Mouse (Mus musculus) Muller cell, postnatal 12 days (primary cell): Measurements from ENCODE around the gene Ugt1a10.
"Not testable (repeated sequence)": the region's sequence is repeated elsewhere in the genome, so short reads cannot be mapped to it uniquely, and the experiment has no call there.

Source experiments
- DNase-seq: peaks from one replicate; pipeline ENCODE4 v3.0.0-alpha.2; 2015; ENCODE audit errors: inconsistent ontology term

Gene Ugt1a10

DNA sequence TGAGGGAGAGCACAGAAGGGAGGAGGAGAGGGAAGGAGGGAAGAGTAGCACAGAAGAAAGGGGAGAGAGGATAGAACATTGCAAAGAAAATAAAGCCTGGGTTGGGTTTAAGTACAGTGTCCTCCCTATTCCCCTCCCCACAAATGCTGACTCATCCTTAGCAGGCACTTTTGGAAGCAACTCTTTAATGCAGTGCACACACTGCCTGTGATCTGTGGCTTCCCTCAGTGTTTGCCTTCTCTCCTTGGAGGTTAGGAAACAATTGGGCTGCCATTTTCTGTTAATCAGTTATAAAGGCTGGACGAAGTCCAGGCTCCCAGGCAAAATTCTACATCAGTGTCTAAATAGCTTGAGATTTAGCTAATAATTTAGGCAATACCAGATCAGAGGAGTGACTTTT is 85.3 kb downstream of the Ugt1a10 start:
- peak; percentile 22 for DNase-seq

GRCm38 (mm10) chr1:88143966-88144675 is 88.9 kb downstream of the Ugt1a10 start:
- DNase-seq = peak; percentile 28

DNA sequence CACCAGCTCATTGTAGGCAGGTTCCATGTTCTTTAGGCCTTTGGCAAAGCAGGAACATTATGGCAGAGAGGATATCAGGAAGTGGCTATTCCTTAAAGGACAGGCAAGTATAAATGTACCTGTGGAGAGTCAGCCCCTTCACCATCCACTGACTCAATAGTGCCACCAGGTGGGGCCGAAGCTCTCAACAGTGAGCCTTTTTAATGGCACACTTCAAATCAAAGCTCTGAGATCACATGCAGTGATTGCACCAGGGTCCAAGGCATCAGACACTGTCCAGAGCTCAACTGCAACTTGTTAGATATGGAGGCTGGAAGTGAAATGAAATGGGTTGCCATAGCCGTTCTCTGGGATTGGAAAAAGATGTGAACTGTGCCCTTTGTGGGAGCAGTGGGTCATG is 90.1 kb downstream of the Ugt1a10 start:
- not testable (repeated sequence) for DNase-seq

GRCm38 (mm10) chr1:88150133-88150532 is 94.9 kb downstream of the Ugt1a10 start:
- not testable (repeated sequence) for DNase-seq

DNA sequence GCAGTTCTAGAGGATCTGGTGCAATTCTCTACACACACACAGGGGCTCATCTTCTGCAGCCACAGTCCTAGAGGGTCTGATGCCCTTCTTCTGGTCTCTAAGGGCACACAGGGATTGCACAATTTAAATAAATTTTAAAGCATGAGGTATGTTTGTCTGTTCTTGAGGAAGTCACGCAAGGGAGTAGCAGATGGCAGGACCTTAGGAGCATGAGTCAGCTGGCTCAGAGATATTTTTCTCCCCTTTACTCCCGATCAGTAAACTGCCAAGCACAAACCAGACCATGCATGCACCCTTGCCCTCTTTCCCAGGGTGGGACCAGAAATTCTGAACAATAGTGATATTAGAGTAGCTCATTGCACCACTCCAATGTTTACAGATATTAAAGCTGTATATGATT is 103.2 kb downstream of the Ugt1a10 start:
- DNase-seq = no peak

- DNase-seq = no peak
These were observed 110.5 kb downstream of the Ugt1a10 start, which contains the start of gene Ugt1a5 for GRCm38 (mm10) chr1:88165711-88166110. TSS of gene Ugt1a5 (plus strand) at chr1:88166012.

DNA sequence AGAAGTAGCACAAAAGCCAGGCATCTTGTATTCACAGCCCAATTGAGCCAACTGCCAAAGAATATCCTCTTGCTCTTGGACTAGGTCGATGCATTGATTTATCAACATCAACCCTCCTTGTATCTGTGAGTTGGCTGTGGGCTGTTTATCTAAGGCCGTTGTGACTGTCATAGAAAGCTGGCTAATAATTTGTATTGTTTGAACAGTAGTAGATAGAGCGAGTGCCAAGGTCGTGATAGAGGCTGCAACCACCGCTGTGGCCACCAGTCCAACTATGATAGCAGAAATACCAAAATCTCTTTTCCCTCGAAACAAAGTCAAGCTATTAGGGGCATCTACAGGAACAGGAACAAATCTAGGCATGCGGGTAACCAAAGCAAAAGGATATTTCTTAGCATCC is 117.0 kb downstream of the Ugt1a10 start:
- not testable (repeated sequence) for DNase-seq

DNA sequence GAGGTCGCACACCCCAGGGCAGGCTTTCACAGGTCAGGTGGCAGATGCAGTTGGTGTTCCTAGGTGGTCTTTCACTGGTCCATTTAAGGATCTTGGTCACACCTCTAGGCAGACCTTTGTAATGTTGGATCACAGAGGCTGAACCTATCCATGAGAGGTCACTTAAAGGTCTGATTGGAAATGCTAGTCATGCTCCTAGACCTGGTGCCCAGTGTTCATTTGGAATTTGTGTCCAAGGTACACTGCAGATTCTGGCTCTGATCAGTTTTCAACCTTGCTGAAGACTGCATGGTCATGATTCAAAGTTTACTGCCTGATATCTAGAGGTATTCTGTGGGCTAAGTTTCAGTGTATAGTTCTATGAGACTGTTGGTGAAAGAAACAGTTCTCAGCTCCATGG is 124.5 kb downstream of the Ugt1a10 start:
- no peak for DNase-seq

- DNase-seq = no peak
These were observed 131.2 kb downstream of the Ugt1a10 start for GRCm38 (mm10) chr1:88186325-88186935.

- DNase-seq = no peak
These were observed 136.9 kb downstream of the Ugt1a10 start for GRCm38 (mm10) chr1:88192136-88192535.

GRCm38 (mm10) chr1:88195687-88196086 is 140.5 kb downstream of the Ugt1a10 start:
- no peak for DNase-seq

GRCm38 (mm10) chr1:88197443-88197842 is 142.3 kb downstream of the Ugt1a10 start:
- no peak for DNase-seq

DNA sequence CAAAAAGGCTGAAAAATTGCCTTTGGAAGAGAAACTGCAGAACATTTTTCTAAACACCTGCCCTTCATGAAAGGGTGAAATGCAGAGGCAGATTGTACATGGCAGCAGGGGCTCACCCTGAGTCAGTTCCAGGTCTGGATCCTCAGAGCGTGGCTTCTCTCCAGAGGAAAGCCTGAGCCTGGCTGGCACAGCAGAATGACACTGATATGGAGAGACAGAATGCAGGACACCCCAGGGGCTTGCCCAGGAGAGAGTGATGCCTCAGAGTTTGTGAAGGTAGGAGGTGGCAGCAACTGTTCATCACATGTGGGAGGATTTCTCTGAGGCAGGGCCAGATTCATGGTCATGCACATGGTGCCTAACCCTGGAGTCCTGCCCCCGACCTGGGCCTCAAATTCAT is 144.8 kb downstream of the Ugt1a10 start:
- no peak for DNase-seq

DNA sequence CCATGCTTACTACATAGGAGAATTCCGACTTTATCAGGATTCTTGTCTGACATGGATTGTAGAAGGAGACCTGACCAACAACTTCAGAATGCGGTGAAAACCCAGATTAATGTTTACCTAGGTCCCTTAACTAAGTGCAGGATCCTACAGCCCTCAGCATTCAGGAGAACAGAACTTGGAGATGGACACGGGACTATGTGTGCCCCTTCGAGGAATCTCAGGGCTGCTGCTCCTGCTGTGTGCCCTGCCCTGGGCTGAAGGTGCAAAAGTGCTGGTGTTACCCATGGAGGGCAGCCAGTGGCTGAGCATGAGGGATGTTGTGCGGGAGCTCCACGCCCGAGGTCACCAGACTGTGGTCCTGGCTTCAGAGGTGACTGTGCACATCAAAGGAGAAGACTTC is 145.3 kb downstream of the Ugt1a10 start, which contains the start of gene Ugt1a2:
Ugt1a2 (plus strand) TSS at position 146 of the 400 bp plus-strand sequence.
- no peak for DNase-seq

DNA sequence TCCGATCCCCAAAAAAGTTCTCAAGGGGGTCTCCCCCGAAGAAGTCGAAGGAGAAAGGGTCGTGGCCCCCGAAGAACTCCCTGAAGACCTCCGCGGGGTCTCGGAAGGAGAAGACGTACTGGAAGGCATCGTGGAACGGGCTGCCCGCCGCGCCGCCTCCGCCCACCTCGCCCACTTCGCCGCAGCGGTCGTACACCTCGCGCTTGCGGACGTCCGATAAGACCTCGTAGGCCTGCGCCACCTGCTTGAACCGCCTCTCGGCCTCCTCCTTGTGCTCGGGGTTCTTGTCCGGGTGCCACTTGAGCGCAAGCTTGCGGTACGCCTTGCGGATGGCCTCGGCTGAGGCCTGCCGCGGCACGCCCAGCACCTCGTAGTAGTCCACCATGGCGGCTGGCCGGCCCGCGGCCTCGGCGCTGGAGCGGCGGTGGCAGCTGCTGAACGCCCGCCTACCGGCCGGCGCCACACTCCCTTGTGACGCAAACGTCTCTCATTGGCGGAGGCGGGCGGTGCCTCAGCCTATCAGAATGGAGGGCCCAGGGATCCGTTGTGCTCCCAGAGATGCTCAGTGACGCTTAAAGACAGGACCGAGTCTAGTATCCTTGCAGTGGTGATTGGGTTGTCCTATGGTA is 150.2 kb downstream of the Ugt1a10 start, which contains the start of gene Dnajb3:
Dnajb3 (minus strand) TSS at position 489 of the 629 bp plus-strand sequence.
- peak; percentile 85 for DNase-seq

GRCm38 (mm10) chr1:88206843-88207479 is 151.8 kb downstream of the Ugt1a10 start:
- DNase-seq = no peak

- DNase-seq = no peak
These were observed 156.6 kb downstream of the Ugt1a10 start, which contains the start of gene Ugt1a1 for GRCm38 (mm10) chr1:88211812-88212211. TSS of gene Ugt1a1 (plus strand) at chr1:88211959.

- DNase-seq = peak; percentile 17
These were observed 157.3 kb downstream of the Ugt1a10 start for GRCm38 (mm10) chr1:88212341-88213045.

- peak; percentile 12 for DNase-seq
These were observed 157.9 kb downstream of the Ugt1a10 start for GRCm38 (mm10) chr1:88213061-88213460.

DNA sequence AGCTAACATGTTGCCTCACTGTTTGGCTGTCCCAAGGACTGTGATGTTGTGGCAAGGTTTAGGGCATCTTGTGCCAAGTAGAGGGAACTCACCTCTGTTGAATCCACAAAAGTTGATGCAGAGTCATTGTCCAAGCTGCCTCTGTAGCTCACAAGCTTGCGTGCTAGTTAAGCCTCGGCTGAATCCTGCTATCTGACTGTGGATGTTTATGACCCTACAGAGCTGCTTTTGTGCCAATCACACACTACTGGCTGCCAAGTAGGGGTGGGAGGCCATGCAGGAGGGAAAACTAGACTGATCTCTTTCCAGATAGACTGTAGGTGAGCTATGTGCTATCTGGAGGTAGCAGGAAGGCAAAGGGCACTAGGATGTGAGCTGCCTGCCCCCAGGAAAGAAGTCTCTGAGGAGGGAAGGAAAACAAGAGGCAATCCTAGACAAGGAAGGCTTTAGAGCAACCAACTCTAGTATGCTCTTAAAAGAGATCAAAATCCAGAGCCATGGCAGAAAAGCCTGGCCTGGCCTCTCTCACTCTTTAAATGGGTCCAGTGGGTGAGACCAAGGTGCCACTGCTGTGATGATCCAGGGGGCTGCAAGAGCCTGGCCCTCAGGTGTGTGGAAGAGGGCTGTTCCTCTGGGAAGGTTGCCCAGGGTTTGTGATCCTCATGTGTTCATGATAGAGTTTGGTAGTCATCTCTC is 158.7 kb downstream of the Ugt1a10 start:
- peak; percentile 15 for DNase-seq

DNA sequence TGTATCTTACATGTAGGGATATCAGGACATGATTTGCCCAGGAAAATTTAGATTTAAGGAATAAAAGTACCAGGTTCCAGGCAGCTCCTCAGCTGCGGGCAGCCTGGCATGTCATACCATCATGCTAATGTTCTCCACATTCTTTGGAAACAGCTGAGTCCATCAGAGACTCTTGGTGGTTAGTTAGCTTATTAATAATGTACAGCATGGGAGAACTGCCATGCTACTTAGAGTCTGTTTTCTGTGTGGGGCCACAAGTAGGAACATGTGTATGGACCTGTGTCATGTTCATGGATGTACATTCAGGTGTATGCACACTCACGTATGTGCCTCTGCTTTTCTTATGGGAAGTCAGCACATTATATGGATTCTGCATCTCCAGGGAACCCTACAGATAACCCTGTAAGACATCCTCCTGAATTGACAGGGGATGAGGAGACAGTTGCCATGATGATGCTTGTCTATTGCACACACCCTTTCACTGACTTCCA is 159.3 kb downstream of the Ugt1a10 start:
- DNase-seq = peak; percentile 13
